Mouse (Mus musculus) monocyte, adult 5-6 weeks (primary cell): ENCODE results near the gene Dnaja2. TPM values are rescaled to one million over a fixed set of nuclear protein-coding genes. Genes with fewer than 3 reads are reported as not detected.

Experiments
- total RNA-seq: library from RNA; stranded (forward); fragments of 200-1000, 200-491, 200-594 nt; gene quantifications from 3 replicates; pipeline ENCODE4 v1.2.3, GENCODE M21; 2017

Dnaja2 gene
- total RNA-seq, 1 experiment from 2014 or later: 185 TPM

Other genes starting within 250 kb of the Dnaja2 start
- gene Mylk3, start 169.0 kb downstream of the Dnaja2 start, total RNA-seq: 0.10 to 13.1 TPM (median 7.9 TPM) in 3 replicates
- 22.8 to 81.0 TPM (median 62.0 TPM) in 3 replicates for gene 4921524J17Rik, start 122.5 kb downstream of the Dnaja2 start, total RNA-seq
- gene Gpt2, start 62.8 kb downstream of the Dnaja2 start, total RNA-seq: 0.29 to 1.3 TPM in 2 of 3 replicates, not detected in the other
- gene Neto2, start 145.6 kb upstream of the Dnaja2 start, total RNA-seq: 0.39 to 1.4 TPM (median 0.86 TPM) in 3 replicates